Mouse (Mus musculus): ENCODE data around the gene Ppp1r14c.
"Not testable (repeated sequence)": the region's sequence is repeated elsewhere in the genome, so short reads cannot be mapped to it uniquely, and the experiment has no call there.

Gene Ppp1r14c

GRCm38 (mm10) chr10:3403416-3404137 is 37.7 kb downstream of the Ppp1r14c start:
- DNase-seq, result no peak

DNA sequence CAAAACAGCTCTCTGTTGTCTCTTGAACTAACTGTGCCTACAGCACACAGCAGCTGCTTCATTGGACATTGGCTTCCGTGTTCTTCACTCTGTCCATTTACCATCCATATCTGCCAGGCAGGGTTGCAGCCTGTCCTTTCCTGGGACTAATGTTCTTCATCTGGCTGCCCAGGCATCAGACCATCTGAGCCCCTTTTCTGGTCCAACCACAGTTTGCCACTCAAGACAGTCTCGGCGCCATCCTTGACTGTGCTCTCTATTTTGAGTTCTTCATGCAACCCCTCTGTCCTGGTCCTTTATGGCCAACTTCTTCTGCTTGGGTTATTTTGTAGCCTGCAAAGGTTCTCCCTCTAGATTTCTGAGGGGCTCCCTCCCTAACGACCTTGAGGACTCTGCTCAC is 38.5 kb downstream of the Ppp1r14c start:
- no peak for DNase-seq

GRCm38 (mm10) chr10:3406280-3406679 is 40.4 kb downstream of the Ppp1r14c start:
- no peak for DNase-seq

- DNase-seq, result no peak
Measured at GRCm38 (mm10) chr10:3408036-3408661, 42.3 kb downstream of the Ppp1r14c start.

- DNase-seq, result no peak
Measured at GRCm38 (mm10) chr10:3408699-3409098, 42.8 kb downstream of the Ppp1r14c start.

GRCm38 (mm10) chr10:3411222-3411621 is 45.4 kb downstream of the Ppp1r14c start:
- DNase-seq, result no peak

GRCm38 (mm10) chr10:3411639-3412038 is 45.8 kb downstream of the Ppp1r14c start:
- no peak for DNase-seq

DNA sequence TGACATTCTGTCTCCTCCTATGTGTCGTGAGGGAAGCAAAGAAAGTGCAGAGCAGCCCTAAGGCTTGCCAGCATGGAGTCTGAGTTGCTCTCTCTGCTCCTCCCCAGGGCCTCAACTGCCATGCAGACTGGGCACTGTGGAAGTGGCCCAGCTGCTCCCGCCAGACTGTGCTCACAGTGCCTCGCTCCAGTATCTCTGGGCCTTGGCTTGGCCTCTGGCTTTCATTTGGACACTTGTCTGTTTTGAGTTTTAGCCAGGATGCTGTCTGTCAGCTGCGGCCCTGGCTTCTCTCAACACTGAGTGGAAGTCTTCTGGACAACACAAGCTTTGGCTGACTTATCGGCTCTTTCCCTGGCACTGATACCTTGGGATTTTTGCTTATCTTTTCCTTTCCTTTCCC is 49.0 kb downstream of the Ppp1r14c start:
- DNase-seq, result no peak

- DNase-seq, result no peak
Measured at GRCm38 (mm10) chr10:3416565-3416964, 50.7 kb downstream of the Ppp1r14c start.

DNA sequence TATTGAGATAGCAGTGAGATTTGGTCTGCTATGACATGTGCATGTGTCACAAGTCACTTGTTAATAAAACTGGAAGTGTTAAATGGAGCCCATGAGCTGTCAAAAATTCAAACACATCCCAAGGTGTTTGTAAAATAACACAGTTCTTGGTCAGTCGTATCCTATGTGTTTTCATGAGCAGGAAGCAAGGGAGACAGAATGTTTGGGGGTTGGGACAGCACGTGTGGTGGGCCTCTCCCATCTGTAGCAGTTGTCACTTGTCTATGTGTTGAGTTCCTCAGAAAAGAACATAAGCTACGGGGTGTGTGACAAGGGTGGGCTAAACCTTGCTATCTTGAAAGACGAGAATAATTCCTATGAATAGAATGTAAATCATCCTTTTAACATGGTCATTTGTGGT is 51.6 kb downstream of the Ppp1r14c start:
- DNase-seq, result no peak

GRCm38 (mm10) chr10:3424016-3424415 is 58.2 kb downstream of the Ppp1r14c start:
- DNase-seq, result no peak

DNA sequence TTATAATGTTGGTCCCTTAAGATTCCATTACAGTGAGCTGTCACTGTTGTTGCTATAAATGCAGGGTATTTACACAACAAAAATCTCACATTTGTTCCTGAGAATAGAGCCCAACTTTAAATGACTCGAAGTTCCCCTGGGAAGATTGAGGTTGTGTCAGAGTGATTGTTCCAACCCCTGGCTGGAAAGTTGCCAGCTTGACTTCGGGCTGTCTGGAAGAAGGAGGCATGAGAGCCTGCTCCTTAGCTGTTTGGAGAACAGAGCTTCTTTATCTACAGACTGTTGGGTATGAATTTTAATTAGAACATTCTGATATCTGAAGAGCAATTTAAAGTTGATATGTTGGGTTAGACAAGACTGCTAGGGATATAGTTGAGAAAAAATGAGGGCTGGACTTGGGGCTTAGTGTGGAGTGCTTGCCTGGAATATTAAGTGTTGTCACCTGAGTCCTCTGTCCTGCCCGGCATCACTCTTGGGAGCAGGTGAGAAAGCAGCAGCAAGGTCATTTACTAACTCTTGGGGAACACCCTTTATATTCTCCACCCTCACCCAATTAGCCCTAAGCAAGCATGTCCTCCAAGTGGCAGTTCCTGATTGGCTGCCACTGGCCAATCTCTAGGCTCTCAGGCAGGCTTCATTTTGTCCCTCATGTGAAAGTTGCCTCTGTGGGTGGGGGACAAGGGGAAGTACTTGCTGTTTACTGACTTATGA is 62.0 kb downstream of the Ppp1r14c start:
- DNase-seq, result no peak

- DNase-seq, result no peak
Measured at GRCm38 (mm10) chr10:3434848-3435474, 69.1 kb downstream of the Ppp1r14c start.

GRCm38 (mm10) chr10:3440722-3441471 is 75.0 kb downstream of the Ppp1r14c start:
- peak; percentile 11 for DNase-seq

GRCm38 (mm10) chr10:3446748-3447147 is 80.9 kb downstream of the Ppp1r14c start:
- not testable (repeated sequence) for DNase-seq

DNA sequence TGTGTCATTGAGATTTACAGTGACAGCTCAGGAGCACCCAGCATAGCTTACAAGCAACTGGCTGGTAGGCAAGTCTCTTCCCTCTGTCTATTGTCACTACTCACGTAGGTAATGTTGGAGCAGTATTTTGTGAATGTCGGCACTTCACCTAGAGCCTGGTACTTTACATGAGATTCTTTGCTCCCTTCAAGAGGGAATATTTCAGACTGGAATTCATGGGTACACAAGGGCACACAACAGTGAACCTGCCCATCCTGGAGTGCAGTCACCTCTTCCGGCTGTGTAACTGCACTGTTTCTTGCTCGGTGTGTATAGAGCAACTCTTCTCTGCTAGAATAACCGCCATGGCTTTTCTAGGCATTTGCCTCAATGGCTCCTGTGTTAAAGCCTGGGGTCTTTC is 82.8 kb downstream of the Ppp1r14c start:
- no peak for DNase-seq

GRCm38 (mm10) chr10:3451930-3452329 is 86.1 kb downstream of the Ppp1r14c start:
- DNase-seq, result no peak

DNA sequence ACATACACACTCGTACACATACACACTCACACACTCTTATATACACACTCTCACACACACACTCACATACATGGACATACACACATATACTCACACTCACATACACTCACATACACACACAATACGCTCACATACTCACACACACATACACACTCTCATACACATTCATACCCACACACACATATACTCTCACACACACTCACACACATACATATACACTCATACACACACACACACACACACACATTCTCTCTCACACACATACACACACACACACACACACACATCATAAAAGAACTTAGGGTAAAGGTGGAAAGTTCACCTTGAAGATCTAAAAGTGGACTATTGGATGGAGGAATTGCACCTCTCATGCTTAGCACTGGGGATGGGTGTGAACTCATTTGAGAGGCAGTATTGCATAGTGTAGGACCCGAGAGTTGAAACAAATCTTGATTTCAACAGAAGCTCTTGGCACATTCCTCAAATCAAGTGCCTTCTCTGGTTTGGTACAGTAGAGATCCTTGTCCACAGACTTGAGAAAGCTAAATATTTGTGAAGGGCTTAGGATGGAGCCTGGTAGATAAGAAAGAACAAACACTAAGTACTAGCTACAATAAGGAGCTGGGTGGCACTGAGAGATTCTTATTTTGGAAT is 87.1 kb downstream of the Ppp1r14c start:
- DNase-seq, result no peak

DNA sequence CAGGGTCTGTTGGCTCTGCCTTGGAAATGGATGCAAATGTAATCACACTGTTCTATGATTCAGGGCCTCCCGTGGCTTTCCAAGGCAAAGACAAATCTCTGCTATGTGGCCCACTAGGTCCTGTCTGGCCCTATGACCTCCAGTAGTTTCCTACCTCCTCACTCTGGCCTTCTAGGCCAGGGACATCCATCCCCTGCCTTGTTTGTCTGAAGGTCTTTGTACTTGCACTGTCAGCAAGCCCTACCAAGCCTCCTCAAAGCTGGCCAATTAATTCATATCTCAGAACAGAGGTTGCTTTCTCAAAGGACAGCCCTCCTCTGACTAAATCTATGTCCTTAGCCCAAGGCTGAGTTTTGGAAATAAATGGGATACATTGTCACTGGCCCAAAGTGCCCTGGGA is 92.8 kb downstream of the Ppp1r14c start:
- DNase-seq, result no peak

DNA sequence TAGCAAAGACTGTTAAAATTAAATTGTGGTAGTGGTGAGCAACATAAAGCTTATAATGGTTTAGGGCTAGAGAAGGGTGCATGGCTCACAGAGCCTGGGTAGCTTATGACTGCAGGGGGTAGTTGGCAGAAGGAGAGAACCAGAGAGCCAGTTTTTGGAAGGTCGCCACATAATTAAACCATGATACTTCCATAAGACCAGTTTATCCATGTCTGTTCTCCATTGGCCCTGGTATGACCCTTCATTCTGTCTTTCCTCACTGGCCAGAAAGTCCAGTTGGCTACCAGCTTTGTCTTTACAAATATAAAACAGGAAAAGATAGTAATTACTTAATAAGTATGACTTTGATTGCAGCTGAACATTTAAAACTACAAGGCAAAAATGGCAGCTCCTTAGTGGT is 95.0 kb downstream of the Ppp1r14c start:
- no peak for DNase-seq

DNA sequence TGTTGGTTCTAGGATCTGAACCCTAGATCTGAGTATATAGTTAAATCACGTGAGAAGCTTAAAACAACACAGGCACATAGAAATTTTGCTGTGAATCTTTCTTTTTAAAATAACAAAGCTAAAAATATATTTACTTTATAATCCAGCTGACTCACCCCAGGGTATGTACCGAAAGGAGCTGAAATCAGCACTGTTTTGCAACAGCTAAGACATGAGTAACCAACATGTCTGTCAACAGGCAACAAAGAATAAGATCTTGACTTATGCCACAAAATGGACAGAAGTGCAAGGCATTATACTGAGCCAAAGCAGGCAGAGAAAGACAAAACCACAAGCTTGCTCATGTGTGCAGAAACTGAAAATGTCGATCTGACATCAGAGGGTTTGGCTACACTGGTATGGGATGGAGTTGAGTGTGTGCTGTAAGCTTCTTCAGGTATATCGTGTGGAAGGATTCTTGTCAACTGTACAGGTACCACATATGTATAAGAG is 100.3 kb downstream of the Ppp1r14c start:
- DNase-seq, result no peak

DNA sequence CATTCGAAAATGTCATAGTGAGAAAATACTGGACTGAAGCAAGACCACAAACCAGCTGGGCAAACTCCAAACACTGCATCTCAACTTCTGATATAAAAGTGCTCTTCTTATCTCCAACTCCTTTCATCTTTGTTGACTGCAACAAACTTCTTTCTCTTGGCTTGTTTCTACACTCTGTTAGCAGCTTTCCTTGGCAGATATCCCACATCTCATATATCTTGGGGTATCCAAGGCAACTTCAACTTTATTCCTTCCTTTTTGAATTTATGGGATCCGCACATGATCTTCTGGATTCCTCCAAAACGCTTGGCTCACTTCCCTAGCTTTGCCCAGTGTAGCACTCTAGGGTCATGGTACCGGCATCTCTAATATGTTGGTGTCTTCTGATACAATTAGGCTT is 102.7 kb downstream of the Ppp1r14c start:
- no peak for DNase-seq

Measured in right cerebral cortex, postnatal 25 days (tissue).